Mouse (Mus musculus) embryonic fibroblast, embryonic 13.5 days (primary cell): ENCODE results near the gene Izumo1r.

Experiments
- CTCF ChIP-seq: IDR thresholded peaks from 2 replicates; pipeline ENCODE4 v1.5.1; 2011; ENCODE audit warnings: mild to moderate bottlenecking, control low read depth, low read length, moderate library complexity, borderline replicate concordance; ENCODE audit not compliant: insufficient read depth
- POLR2A ChIP-seq: IDR thresholded peaks from 2 replicates; pipeline ENCODE4 v1.6.1; 2011; ENCODE audit warnings: low read depth, mild to moderate bottlenecking, control low read depth, low read length, moderate library complexity

- TF ChIP-seq POLR2A (no peak), CTCF (no peak)
Observed at GRCm38 (mm10) chr9:14870377-14870776, 33.4 kb downstream of the Izumo1r start.
